Mouse (Mus musculus) retina, adult 2 months (tissue): ENCODE data around the gene Slc1a7.

ENCODE experiments used
- DNase-seq: peaks from one replicate; pipeline ENCODE4 v3.0.0-alpha.2; 2012; ENCODE audit warnings: low read depth, low spot score

Gene Slc1a7

DNA sequence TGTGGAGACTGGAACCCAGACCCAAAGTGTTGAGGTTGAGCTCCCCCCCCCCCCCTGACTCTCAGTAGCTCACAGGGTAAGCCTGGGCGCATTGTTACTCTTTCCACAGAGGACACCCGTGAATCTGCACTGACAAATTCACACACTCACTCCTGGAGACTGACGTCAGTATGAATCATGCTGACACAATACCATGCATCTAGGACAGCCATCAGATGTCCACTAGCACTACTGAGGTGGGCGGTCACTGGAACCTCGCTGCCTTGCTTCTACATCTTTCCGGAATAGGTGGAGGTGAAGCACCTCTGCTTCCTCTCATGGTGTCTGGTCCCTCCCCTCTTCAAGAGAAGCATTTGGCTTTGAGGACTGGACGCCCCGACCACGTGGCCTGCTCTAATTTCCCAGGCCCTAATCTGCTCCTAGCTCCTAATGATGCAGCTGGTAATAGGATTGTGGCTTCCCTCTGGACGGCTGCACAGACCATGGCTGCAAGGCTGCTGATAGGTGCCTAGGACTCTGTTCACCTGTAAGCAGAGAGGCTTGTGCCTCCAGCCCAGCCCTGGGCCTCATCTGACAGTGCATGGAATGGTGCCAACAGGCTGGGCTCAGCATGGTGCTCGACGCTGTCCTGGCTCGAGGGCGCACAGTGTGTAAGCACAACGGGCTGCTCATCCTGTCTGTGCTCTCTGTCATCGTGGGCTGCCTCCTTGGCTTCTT is at the start of gene Slc1a7:
TSS of gene Slc1a7 (plus strand) at position 367 of the 717 bp plus-strand sequence.
- DNase-seq, result peak; percentile 87

DNA sequence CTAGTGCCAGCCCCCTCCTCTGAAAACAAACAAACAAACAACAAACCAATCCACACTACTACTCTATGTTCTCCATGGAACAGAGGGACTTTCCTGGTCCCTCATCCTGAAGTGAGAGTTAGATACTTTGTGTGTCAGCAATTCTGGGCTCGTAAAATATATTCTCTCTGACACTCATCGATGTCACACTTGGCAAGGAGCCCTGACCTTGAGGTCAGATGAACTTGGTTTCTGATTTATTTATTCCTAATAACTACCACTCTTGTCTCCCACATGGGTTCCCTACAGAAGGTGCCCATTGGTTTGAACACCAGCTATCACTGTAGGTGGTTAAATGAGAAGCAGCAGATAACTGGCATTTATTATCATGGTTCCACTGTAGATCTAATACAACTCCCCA is 47.8 kb upstream of the Slc1a7 start:
- DNase-seq, result no peak

DNA sequence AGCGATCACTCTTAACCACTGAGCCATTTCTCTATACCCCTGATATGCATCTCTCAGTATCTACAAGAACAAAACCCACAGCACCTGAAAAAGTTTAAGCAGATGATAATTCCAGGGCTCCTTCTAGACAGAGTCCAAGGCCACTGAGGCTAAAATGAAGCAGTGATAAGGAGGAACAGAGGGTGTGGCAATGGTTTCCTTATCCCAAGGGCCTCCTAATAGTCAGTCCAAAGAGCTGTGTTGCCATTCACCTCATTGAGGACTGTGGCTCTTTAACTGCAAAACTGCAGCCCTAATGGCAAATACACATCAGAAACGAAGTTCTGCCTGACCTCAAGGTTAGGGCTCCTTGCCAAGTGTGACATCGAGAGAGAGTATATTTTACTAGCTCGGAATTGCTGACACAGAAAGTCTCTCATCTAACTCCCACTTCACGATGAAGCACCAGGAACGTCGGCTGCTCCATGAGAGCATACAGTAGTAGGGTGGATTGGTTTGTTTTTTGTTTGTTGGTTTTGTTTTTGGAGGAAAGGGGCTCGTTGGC is 46.9 kb upstream of the Slc1a7 start:
- no peak for DNase-seq

DNA sequence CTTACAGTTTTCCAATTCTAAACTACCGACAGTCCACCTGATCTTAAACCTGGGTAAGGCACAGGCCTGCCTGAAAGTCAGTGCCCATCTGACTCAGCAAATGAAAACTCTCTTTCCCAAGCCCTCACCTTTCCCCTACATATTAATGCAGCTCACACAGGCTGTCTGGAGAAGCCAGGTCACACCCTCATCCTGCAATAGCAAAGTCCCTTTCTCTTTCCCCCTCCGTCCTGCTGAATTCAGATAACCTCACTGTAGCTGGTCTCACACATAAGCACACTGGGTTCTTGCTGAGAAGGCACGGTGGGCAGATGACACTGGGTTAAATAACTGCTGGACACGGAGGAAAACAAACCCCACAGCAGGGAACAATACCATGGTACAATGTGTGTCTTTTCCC is 46.2 kb upstream of the Slc1a7 start:
- DNase-seq, result no peak

DNA sequence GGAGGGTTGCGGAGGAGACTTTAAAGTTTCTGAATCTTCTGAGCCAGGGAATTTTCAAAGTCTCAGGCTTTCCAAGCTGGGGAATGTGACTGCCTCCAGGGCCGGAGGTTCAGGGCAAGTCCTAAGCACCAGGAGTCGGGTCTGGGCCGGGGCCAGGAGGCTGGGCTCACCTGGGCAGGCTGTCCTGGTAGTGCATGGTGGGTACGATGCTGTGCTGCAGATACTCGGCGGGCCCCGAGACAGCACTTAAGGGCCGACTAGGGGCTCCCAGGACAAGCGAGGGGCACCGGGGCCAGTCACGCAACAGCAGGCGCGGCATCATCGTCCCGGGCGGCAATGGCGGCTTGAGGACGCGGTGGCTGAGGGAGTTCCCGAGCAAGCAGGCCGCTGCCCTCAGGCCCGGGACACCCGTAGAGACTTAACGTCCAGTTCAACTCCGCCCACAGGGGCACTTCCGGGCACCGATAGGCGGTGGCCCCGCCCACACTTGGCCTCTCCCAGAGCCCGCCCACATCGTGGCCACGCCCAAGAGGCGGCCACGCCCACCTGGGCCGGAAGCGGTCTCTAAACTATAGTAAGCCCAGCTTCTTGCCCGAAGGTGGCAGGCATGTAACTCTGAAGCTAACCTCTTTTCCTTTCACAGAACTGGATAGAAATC is 44.9 kb upstream of the Slc1a7 start, which contains the start of gene Cpt2:
TSS of gene Cpt2 (minus strand) at position 466 of the 658 bp plus-strand sequence.
- peak; percentile 88 for DNase-seq

DNA sequence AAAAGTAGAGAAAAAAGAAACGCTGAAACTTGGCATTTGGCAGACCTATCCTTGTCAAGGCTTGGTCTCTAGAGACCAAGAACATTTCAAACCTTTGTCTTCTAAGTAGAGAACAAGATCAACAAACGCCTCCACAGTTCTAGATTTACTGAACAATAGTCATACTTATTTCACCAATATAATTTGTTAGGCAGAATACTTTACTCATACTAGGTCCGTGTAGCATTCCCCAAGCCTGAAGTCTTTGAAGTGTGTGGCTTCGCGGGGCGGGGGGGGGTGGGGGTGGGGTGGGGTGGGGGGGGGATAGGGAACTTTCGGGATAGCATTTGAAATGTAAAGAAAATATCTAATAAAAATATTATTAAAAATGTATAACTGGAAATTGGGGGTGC is 44.3 kb upstream of the Slc1a7 start:
- no peak for DNase-seq

DNA sequence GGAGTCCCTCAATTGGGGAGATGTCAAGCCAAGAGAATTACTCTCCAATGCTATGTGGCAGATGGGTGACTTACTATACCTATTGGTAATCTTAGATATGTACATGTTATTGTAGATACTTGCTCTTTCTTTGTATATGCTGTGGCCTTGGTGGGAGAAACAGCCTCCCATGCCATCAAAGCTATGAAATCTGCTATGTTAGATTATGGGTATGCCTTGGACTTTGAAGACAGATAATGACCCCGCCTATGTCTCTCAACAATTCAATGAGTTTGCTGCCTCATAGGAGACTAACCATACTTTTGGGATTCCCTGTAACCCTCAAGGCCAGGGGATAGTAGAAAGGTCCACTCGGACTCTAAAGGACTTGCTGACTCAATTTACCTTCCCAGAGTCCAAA is 39.9 kb upstream of the Slc1a7 start:
- no peak for DNase-seq

DNA sequence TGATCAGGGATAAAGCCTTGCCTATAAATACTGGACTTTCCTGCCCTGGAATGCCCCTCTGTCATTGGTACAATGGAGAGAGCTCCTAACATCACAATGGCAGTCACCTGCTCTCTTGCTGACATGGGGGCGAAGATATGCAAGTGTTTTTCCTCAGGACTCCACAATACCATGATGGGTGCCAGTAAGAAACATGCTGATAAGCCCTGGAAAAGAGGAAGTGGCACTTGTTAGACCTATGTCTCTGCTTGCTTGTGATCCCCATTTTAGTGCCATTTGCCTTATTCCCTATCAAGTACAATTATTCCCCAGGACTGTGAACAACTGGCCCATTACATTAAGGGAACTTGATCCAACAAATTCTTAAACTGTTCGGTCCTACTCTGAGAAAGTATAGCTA is 39.4 kb upstream of the Slc1a7 start:
- no peak for DNase-seq

DNA sequence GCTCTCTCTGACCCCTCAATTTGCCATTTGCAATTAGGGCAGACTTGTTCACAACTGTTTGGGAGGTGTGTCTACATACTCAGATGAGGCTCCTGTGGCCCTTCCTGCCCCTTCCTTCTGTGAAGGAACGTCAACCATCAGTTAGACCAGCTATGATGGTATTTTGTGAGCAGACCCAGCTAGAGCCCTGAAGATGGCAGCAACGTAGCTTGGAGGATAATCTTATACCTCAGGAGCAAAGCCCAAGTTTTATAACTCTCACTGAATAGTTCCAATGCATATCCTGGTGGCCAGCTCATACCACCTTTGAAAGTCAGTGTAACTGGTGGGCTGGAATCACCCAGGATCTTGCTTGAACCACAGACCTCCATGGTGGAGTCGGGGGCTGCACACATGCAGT is 36.7 kb upstream of the Slc1a7 start:
- DNase-seq, result no peak

DNA sequence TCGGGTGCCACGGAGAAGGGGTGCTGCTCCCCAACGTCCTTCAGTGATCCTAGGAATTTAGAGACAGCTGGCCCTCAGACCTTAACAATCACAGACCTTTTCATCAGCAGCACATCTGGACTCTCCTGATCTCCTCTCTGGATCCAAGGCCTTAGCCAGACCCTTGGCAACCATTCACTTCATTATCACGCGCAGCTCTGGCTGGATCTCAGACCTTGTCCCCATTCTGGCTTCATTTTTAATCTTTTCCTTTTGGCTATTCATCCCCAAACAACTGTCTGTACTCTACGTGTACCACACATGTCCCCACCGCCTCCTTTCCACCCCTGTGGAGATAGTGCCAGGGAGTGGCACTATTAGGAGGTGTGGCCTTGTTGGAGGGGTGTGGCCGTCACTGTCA is 34.9 kb upstream of the Slc1a7 start:
- no peak for DNase-seq

DNA sequence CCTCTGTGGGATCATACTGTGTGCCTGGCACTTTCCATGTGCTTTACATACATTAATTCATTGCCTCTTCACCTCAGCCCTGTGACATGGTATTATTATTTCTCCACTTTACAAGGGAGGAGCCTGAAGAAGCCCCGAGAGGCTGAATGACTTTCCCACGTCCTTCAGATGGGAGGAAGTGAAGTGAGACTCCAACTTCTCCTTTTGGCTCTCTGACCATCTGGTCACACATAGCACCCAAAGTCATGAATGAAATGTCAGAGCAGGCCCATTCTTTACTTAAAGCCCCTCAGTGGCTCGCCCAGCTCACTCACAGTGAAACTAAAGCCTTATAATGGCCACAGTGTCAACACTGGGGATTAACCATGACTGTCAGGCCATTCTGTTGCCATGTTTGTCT is 32.9 kb upstream of the Slc1a7 start:
- DNase-seq, result no peak

DNA sequence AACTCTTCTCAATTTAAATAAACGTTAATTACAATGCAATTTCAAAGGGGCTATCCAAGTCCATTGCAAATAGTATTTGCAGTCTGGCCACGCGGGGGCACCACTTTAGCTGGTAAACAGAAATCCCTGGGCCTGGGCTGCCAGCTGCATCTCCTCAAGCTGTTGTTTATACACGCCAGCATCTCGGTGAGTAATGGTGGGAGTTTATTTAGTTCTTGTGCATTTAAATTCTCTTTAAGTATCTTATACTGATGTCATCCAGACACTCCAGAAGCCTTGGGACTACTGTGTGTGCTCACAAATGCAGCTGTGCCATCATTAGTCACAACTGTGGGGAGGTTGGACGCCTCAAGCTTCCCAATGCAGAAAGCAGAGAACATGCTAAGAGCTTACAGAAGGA is 30.8 kb upstream of the Slc1a7 start:
- DNase-seq, result peak; percentile 48

DNA sequence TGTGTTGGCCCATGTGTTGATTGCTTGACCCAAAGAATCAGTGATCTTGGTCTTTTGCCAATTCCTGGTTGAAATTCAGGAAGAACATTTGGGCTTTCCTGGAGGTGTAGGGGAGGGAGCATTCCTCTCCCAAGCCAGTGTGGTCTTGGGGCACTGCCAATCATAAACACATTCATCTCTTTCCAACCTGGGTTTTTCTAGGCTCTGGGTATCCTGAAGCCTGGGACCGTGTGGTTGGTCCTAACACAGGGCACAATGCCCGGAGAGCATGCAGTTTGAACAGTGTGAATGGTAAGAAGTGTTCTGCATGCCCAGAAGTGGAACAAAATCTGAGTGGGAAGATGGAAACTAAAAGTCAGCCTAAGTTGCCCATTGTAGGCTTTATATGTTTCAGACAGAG is 30.0 kb upstream of the Slc1a7 start:
- DNase-seq, result no peak

DNA sequence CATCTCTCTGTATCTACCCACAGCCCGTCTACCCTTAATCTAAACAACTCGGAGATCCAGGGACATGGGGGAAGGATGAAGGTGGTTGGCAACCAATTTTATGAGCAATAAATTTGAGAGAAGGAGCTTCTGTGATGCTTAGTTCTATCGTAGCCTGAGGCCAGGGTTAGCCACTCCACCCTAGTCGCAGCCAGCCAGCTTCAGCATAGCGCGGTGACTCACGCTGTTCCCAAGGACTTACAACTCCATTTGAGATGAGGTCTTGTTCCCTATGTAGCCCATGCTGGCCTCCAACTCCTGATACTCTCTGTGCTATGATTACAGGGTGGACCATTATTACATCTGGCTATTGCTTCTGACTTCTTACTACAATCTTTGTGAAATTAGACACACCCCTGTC is 25.4 kb upstream of the Slc1a7 start:
- DNase-seq, result no peak

DNA sequence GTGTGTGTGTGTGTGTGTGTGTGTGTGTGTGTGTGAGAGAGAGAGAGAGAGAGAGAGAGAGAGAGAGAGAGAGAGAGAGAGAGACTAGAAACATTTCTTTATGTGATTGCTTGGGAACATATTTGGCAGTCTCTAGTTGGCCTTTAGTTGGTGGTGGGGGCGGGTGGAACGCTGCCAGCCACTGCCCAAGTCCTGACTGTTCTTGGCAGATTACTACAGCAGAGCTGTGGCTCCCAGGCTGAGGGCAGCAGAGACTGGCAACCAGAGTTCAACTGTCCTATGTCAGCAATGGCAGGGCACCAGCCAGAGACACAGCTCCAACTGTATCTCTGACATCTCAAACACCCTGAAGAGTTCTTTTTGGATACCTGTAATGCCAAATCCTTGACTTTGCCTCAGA is 24.0 kb upstream of the Slc1a7 start:
- no peak for DNase-seq

DNA sequence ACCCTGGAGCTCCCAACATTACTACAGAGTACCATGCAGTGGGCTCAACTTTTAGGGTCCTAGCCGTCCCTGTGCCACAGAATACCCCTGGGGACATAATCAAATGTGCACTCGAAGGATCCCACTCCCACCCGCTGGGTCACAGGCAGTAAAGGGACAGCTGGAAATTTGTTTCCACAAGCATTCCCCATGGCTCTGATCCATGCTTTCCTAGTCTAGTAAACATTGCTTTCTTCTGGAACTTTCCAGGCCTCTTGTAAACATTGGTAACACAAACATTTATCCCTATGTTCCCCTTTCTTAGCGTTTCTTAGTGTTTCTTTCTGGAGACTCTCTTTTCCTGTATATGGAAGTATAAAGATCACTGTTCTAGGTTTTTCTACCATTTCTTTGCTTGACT is 18.2 kb upstream of the Slc1a7 start:
- no peak for DNase-seq

DNA sequence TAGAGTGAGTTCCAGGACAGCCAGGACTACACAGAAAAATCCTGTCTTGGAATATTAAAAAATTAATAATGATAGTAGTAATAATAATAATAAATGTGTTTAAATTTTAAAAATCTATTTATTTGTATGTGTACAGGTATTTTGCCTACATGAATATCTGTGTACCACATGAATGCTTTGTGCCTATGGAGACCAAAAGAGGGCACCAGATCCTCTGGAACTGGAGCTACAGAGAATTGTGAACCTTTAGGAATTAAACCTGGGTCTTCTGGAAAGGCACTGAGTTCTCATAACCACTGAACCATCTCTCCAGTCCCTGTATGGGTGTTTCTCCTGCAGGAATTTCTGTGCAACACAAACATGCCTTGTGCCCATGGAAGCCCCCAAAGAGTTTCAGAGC is 15.3 kb upstream of the Slc1a7 start:
- DNase-seq, result no peak

DNA sequence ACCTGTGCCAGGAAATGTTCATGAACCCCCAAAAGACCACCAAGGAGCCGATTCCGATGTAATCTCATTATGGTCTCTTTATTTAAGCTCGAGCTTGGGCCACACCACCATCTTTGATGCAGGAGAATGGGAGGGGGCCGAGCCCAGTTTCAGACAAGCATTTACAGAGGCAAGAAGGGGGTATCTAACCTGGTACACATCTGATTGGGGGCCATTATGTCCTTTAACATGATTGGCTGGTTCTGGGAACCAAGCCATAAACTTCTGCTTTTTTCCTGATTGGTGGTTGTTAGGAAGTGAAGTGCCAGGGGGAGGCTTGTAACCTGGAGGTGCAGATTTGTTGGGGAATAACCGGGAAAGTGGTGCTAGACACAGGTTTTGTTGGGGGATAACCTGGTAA is 12.4 kb upstream of the Slc1a7 start:
- no peak for DNase-seq

DNA sequence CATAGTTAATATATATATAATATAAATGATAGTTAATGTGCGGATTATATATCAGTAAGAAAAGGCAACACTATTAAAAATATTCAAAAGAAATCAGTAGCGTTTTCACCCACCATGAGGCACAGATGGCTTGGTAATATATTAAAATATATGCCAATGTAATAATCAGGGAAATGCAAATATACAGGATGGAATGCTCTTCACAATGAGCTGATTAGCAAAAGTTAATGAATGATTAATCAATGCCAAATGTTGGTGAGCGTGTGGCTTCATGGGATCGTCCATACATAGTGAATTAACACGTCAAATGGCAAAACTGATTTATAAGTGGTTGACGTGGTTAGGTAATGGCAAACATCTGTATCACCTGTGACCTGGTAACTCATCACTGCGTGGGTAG is 9.6 kb upstream of the Slc1a7 start:
- DNase-seq, result no peak

DNA sequence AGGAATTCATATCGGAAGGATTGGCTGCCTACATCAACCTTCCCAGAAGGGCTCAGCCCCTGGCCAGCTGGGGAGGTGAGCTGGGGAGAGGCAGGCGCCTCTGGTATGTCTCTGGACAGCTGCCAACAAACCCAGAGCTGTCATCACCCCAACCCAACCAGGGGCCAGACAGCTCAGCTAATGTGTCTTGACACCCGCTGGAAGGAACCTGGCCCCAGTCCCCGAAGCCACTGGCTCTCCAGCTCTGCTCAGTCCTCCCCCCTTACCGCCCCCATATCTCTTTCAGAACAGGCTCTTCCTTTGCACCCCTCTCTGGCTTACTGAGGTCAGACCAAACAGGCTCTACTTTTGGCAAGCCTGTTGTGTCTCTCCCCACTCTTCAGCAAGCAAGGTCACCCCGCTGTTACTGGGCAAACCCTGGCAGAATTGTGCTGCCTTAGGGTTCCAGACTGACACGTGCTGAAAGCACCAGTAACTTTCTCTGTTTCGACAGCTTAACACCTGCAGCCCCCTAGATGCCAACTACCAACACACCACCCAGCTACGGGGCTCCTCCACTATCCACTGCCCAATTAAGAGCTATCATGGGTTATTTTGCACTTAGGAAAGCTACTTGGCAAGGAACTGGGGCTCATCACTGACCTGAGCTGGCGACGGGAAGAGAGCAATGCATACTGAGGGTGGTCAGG is 5.9 kb upstream of the Slc1a7 start:
- no peak for DNase-seq

DNA sequence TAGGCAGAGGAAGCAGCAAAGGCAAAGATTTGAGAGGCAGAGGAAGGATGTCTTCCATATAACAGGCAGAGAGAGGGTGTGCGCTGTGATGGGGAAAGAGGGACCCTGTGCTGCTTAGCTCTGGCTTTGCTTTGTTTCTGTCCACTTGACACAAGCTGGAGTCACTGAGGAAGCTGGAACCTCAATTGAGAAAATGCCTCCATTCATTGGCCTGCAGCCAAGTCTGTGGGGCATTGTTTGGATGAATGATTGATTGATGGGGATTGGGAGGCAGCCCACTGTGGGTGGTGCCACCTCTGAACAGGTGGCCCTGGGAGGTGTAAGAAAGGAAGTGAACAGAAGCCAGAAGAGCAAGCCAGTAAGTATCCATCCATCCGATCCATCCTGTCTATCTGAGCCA is 5.3 kb upstream of the Slc1a7 start:
- no peak for DNase-seq

DNA sequence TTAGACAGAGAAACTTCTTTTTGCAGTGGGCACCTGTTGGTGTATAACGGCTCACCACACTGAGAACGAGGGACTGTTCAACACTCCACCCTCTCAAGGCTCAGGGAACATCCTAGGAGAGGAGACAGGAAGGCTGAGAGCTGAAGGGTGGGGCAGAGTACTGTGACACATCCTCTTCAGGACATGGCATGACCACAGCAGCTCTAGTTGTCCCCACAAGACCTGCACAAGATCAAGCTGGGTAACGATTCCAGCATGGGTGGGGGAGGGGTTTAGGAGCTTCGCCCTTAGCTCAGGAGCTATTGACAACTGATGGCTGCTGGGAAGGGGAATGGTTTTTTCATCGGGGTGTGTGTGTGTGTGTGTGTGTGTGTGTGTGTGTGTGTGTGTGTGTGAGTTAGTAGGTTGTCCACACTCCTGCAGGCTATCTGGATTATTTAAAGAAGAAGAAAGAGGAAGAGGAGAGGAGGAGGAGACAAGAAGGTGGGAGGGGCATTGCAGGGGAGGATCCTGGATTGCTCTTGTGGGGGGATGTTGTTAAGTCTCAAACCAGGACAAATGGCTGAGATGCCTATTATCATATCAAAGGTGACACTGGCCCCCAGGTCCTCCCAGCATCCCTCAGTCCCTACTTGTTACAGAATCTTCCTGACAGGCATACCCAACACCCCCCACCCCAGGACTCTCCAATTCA is 1.6 kb upstream of the Slc1a7 start:
- DNase-seq, result no peak
